Mouse (Mus musculus) midbrain, embryonic 13.5 days (tissue): ENCODE data around the gene Grid1. TPM values are rescaled to one million over a fixed set of nuclear protein-coding genes. Genes with fewer than 3 reads are reported as not detected.

Experiments
- ATAC-seq: fragments of 200-750 bp; cut with Nextera tagmentation; 2 replicates; pipeline ENCODE4 v1.8.0; 2017; ENCODE audit warnings: mild to moderate bottlenecking, moderate TSS enrichment, moderate library complexity
- H3K27ac ChIP-seq: fragments of 300-500 bp; sonication (generic); 2 replicates; pipeline ENCODE4 v1.5.1; 2015; ENCODE audit warnings: inconsistent platforms, mild to moderate bottlenecking, moderate library complexity
- H3K27me3 ChIP-seq: fragments of 300-500 bp; sonication (generic); 2 replicates; pipeline ENCODE4 v1.6.1; 2015; ENCODE audit warnings: mild to moderate bottlenecking, inconsistent platforms
- H3K36me3 ChIP-seq: fragments of 300-500 bp; sonication (generic); 2 replicates; pipeline ENCODE4 v1.6.1; 2015; ENCODE audit warnings: mild to moderate bottlenecking, inconsistent platforms
- H3K4me1 ChIP-seq: fragments of 300-500 bp; sonication (generic); replicated peaks from 2 replicates; pipeline ENCODE4 v1.6.1; 2015; ENCODE audit warnings: inconsistent platforms
- H3K4me2 ChIP-seq: fragments of 300-500 bp; sonication (generic); replicated peaks from 2 replicates; pipeline ENCODE4 v1.6.1; 2015; ENCODE audit warnings: moderate library complexity, mild to moderate bottlenecking, inconsistent platforms
- H3K4me3 ChIP-seq: fragments of 300-500 bp; sonication (generic); replicated peaks from 2 replicates; pipeline ENCODE4 v1.5.1; 2015; ENCODE audit warnings: mild to moderate bottlenecking, inconsistent platforms
- H3K9ac ChIP-seq: fragments of 300-500 bp; sonication (generic); replicated peaks from 2 replicates; pipeline ENCODE4 v1.6.1; 2015; ENCODE audit warnings: mild to moderate bottlenecking, inconsistent platforms
- H3K9me3 ChIP-seq: fragments of 300-500 bp; sonication (generic); 2 replicates; pipeline ENCODE4 v1.6.1; 2016; ENCODE audit warnings: mild to moderate bottlenecking, inconsistent platforms
- WGBS: fragments of 180-500 bp; shearing (Covaris S2); methylation state at CpG from one replicate; pipeline ENCODE4 v1.1.7; 2015; 5-methylcytosine and 5-hydroxymethylcytosine counted together
- polyA plus RNA-seq: library from polyadenylated mRNA; unstranded; fragments of >200 nt; fragmentation: Nextera tagmentation; extraction: Ambion mirVana; gene quantifications from 2 replicates; pipeline ENCODE4 v1.2.1, GENCODE M21; 2015

The Grid1 gene
- polyA plus RNA-seq, 1 experiment from 2014 or later = 2.7 TPM

GRCm38 (mm10) chr14:35270260-35270659, 450.4 kb downstream of the Grid1 start:
- Histone ChIP-seq H3K36me3 (no peaks in the 10 kb centered on the region), H3K4me2 (no peak overlapping the region), H3K9me3 (no peaks in the 10 kb centered on the region), H3K27ac (no peak overlapping the region), H3K4me1 (no peaks in the 10 kb centered on the region), H3K9ac (no peak overlapping the region), H3K4me3 (no peak overlapping the region), H3K27me3 (no peaks in the 10 kb centered on the region)
- 82% methylated on average over 4 of the region's 4 CpGs for WGBS
- ATAC-seq = no peak

GRCm38 (mm10) chr14:35309201-35309600, 489.3 kb downstream of the Grid1 start:
- no peaks in the 10 kb centered on the region for H3K36me3 ChIP-seq
- no peak overlapping the region for H3K27ac ChIP-seq
- H3K9ac ChIP-seq = no peak overlapping the region
- ATAC-seq = no peak
- H3K4me1 ChIP-seq = 0 out of 2 replicates have a peak, but pooled peaks cover 3% of the 10 kb centered on the region
- H3K9me3 ChIP-seq = no peaks in the 10 kb centered on the region
- no peaks in the 10 kb centered on the region for H3K27me3 ChIP-seq
- H3K4me2 ChIP-seq = no peak overlapping the region
- no peak overlapping the region for H3K4me3 ChIP-seq
- 92% methylated on average over 7 of the region's 7 CpGs for WGBS

- WGBS = 78% methylated on average over 5 of the region's 5 CpGs
- 0 out of 2 replicates have a peak, but pooled peaks have one; percentile 9 for ATAC-seq
- Histone ChIP-seq H3K4me1 (0 out of 2 replicates have a peak, but pooled peaks cover 3% of the 10 kb centered on the region), H3K9ac (no peak overlapping the region), H3K4me2 (no peak overlapping the region), H3K27me3 (no peaks in the 10 kb centered on the region), H3K27ac (no peak overlapping the region), H3K36me3 (no peaks in the 10 kb centered on the region), H3K4me3 (no peak overlapping the region), H3K9me3 (no peaks in the 10 kb centered on the region)
Measured at GRCm38 (mm10) chr14:35313380-35314299, 493.7 kb downstream of the Grid1 start.

GRCm38 (mm10) chr14:35326306-35326705, 506.4 kb downstream of the Grid1 start:
- Histone ChIP-seq H3K36me3 (no peaks in the 10 kb centered on the region), H3K9me3 (no peaks in the 10 kb centered on the region), H3K27ac (no peak overlapping the region), H3K4me2 (no peak overlapping the region), H3K4me3 (no peak overlapping the region), H3K9ac (no peak overlapping the region), H3K4me1 (no peaks in the 10 kb centered on the region), H3K27me3 (no peaks in the 10 kb centered on the region)
- WGBS = 61% methylated on average over 1 of the region's 1 CpGs
- ATAC-seq = no peak

GRCm38 (mm10) chr14:35336561-35336960, 516.7 kb downstream of the Grid1 start:
- 87% methylated on average over 3 of the region's 3 CpGs for WGBS
- no peaks in the 10 kb centered on the region for H3K36me3 ChIP-seq
- H3K27ac ChIP-seq = no peak overlapping the region
- no peak overlapping the region for H3K4me2 ChIP-seq
- H3K4me1 ChIP-seq = no peaks in the 10 kb centered on the region
- H3K4me3 ChIP-seq = no peak overlapping the region
- ATAC-seq = no peak
- no peaks in the 10 kb centered on the region for H3K27me3 ChIP-seq
- H3K9me3 ChIP-seq = no peaks in the 10 kb centered on the region
- no peak overlapping the region for H3K9ac ChIP-seq

- H3K4me3 ChIP-seq = no peak overlapping the region
- H3K36me3 ChIP-seq = no peaks in the 10 kb centered on the region
- no peak for ATAC-seq
- H3K4me1 ChIP-seq = 0 out of 2 replicates have a peak, but pooled peaks cover 3% of the 10 kb centered on the region
- H3K4me2 ChIP-seq = no peak overlapping the region
- no peak overlapping the region for H3K9ac ChIP-seq
- H3K27me3 ChIP-seq = no peaks in the 10 kb centered on the region
- 73% methylated on average over 3 of the region's 3 CpGs for WGBS
- H3K9me3 ChIP-seq = no peaks in the 10 kb centered on the region
- no peak overlapping the region for H3K27ac ChIP-seq
Measured at GRCm38 (mm10) chr14:35356011-35356410, 536.1 kb downstream of the Grid1 start.

GRCm38 (mm10) chr14:35356480-35357085, 536.7 kb downstream of the Grid1 start:
- Histone ChIP-seq H3K27me3 (no peaks in the 10 kb centered on the region), H3K27ac (no peak overlapping the region), H3K36me3 (no peaks in the 10 kb centered on the region), H3K4me3 (no peak overlapping the region), H3K4me2 (no peak overlapping the region), H3K4me1 (0 out of 2 replicates have a peak, but pooled peaks cover 3% of the 10 kb centered on the region), H3K9me3 (no peaks in the 10 kb centered on the region), H3K9ac (no peak overlapping the region)
- WGBS = 86% methylated on average over 6 of the region's 6 CpGs
- ATAC-seq = no peak

- H3K36me3 ChIP-seq = no peaks in the 10 kb centered on the region
- H3K4me1 ChIP-seq = 0 out of 2 replicates have a peak, but pooled peaks cover 3% of the 10 kb centered on the region
- H3K27me3 ChIP-seq = no peaks in the 10 kb centered on the region
- no peak overlapping the region for H3K4me3 ChIP-seq
- H3K27ac ChIP-seq = no peak overlapping the region
- H3K4me2 ChIP-seq = no peak overlapping the region
- H3K9ac ChIP-seq = no peak overlapping the region
- ATAC-seq = 0 out of 2 replicates have a peak, but pooled peaks have one; percentile 56
- H3K9me3 ChIP-seq = no peaks in the 10 kb centered on the region
- WGBS = 49% methylated on average over 7 of the region's 7 CpGs
Measured at GRCm38 (mm10) chr14:35358136-35358821, 538.4 kb downstream of the Grid1 start.

GRCm38 (mm10) chr14:35365177-35365944, 545.5 kb downstream of the Grid1 start:
- Histone ChIP-seq H3K9ac (no peak overlapping the region), H3K9me3 (no peaks in the 10 kb centered on the region), H3K27ac (no peak overlapping the region), H3K4me3 (no peak overlapping the region), H3K4me1 (no peaks in the 10 kb centered on the region), H3K36me3 (no peaks in the 10 kb centered on the region), H3K27me3 (no peaks in the 10 kb centered on the region), H3K4me2 (no peak overlapping the region)
- peak; percentile 65; the same call in 1 of the 2 replicates for ATAC-seq
- WGBS = 70% methylated on average over 8 of the region's 8 CpGs

GRCm38 (mm10) chr14:35374374-35374773, 554.5 kb downstream of the Grid1 start:
- Histone ChIP-seq H3K4me2 (no peak overlapping the region), H3K9ac (no peak overlapping the region), H3K27me3 (no peaks in the 10 kb centered on the region), H3K4me1 (no peaks in the 10 kb centered on the region), H3K36me3 (no peaks in the 10 kb centered on the region), H3K9me3 (no peaks in the 10 kb centered on the region), H3K4me3 (no peak overlapping the region), H3K27ac (no peak overlapping the region)
- WGBS = 74% methylated on average over 3 of the region's 3 CpGs
- no peak for ATAC-seq

- Histone ChIP-seq H3K9ac (no peak overlapping the region), H3K9me3 (no peaks in the 10 kb centered on the region), H3K27me3 (no peaks in the 10 kb centered on the region), H3K4me1 (no peaks in the 10 kb centered on the region), H3K36me3 (no peaks in the 10 kb centered on the region), H3K4me2 (no peak overlapping the region), H3K4me3 (no peak overlapping the region), H3K27ac (no peak overlapping the region)
- WGBS = 91% methylated on average over 4 of the region's 4 CpGs
- ATAC-seq = no peak
Measured at GRCm38 (mm10) chr14:35393591-35393990, 573.7 kb downstream of the Grid1 start.
